Mouse (Mus musculus) bone marrow, adult 2 months (tissue): ENCODE results near the gene Rnf145.

Experiments
- CTCF ChIP-seq: fragments of 200-500 bp; IDR thresholded peaks from 2 replicates; pipeline ENCODE4 v1.5.1; 2011; ENCODE audit warnings: low read length, control low read depth; ENCODE audit not compliant: control insufficient read depth, insufficient read depth
- POLR2A ChIP-seq: fragments of 200-500 bp; IDR thresholded peaks from 2 replicates; pipeline ENCODE4 v1.6.1; 2011; ENCODE audit warnings: low read depth, mild to moderate bottlenecking, control low read depth, low read length, borderline replicate concordance; ENCODE audit not compliant: control insufficient read depth

DNA sequence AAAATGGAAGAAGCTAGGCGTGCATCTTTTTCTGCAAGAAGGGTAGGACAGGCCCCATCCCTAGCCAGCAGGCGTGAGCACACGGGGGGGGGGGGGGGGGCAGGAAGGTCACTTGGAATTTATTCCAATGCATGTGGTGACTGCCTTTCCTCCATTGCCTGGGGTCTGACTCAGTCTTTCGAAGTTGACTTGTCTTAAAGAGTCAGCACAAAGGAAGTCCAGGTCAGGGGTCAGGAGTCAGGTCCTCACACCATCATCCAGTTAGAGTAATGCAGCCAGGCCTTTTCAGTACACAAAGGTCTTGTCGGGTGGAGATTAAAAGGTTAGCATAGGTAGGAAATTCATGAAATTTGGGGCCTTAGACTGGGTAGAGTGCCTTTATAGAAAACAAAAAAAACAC lies 24.8 kb downstream of the Rnf145 start:
- TF ChIP-seq CTCF, result no peak
- TF ChIP-seq POLR2A, result no peak
